Mouse (Mus musculus) adrenal gland, postnatal 14 days (tissue): ENCODE measurements at regions not wholly inside any gene's neighbourhood (a gene's known extent, or its start where the extent isn't known, plus 50 kb on each side); places are given as distances from the start of the nearest gene placed in this dataset.
"Not testable (repeated sequence)": the region's sequence is repeated elsewhere in the genome, so short reads cannot be mapped to it uniquely, and the experiment has no call there.

Experiments used
- DNase-seq: peaks from one replicate; pipeline ENCODE4 v3.0.0; 2021; ENCODE audit warnings: mixed read lengths

DNA sequence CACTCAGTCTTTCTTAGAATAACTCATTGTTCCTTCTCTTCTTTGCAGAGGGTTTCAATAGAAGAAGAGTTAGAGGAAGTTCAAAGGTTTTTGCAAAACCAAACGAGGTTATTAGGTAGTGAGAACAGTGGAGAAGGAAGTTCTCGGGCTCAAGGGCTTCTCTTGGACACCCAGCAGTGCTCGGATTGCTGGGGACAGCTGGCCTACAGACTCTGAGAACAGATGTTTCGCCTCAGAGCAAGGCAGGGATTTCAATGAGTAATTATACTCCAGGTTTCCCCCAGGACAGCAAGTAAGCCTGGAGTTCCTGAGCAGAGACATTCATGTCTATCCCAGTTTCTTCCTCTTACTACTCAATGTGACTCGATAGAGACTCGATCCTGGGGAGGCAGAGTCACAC lies 94.4 kb downstream of the Cd24a start:
- DNase-seq: no peak

DNA sequence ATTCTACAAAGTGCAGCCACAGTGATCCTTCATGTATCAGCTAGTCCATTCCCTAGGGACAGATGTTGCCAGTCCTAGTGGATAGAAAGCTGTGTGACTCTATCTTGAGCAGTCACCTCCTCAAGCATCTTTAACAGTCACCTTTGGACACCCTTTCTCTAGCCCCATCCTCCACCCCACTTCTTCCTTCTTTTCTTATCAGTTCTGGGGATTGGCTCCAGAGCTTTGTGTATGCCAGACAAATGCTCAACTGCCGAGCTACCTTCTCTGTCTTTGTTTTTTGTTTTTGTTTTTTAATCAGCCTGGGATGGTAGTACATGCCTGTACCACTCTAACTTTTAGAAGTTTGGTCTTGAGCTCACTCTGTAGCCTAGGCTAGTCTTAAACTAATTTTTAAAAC lies 96.7 kb downstream of the Cd24a start:
- DNase-seq: peak; percentile 1

DNA sequence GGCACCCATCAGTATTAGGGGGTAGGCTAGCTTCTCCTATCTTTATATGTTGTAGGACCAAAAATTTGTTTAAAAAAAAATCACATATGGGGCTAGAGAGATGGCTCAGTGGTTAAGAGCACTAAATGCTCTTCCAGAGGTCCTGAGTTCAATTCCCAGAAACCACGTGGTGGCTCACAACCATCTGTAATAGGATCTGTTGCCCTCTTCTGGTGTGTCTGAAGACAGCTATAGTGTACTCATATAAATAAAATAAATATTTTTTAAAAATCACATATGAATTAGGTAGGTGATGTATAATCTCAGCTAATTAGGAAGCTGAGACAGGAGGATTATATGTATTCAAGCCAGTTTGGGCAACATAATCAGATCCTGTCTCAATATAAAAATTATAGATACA lies 97.4 kb downstream of the Cd24a start:
- DNase-seq: not testable (repeated sequence)

DNA sequence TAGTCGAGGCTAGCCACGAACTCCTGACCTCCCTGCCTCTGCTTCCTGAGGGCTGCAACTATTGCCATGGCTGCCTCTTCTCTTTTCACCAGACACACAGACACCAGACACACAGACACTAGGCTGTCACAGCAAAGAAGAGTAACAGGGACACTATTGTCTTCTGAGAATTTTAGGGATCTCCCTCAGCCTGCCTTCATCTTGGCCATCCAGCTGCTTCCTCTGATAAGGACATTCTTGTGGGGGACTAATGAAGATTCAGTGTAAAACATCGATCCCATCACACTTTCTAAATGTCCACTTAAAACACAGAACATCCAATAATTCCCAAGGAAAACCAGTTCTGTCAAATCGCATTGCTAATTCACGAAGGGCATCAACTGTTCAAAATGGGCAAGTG lies 98.2 kb downstream of the Cd24a start:
- DNase-seq: no peak

DNA sequence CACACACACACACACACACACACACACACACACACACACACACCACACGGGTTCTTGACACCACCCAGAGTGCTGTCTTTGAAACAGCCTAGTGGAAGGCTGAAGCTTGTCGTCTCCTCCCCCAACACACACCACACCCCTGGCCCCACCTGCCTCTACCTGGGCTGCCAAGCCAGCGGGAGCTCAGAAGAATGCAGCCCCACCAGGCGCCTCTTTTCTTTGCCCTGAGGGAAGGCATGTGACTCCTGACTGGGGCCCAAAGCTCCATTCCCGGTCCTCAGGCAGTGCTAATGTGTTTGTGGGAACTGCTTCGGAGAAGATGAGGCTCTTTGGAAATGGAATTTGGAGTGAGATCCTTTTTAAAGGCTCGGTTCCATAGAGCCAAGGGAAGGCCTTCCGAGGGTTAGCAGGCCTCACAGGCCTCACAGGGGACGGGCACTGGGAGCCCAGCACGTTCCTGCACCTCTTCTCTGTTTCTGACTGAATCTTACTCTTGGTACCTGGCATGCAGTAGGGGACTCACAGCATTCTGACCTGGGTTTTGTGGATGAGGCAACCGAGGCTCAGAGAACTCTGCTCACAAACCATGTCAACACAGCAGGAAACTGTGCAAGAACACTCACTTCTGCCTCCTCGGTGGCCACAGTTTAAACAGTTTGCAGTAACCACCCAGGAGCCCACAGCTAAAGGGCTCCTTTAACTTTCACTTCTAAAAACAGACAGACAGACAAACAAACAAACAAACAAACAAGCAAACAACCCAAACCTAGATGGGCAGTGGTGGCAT lies 106.4 kb downstream of the Cd24a start:
- DNase-seq: no peak

DNA sequence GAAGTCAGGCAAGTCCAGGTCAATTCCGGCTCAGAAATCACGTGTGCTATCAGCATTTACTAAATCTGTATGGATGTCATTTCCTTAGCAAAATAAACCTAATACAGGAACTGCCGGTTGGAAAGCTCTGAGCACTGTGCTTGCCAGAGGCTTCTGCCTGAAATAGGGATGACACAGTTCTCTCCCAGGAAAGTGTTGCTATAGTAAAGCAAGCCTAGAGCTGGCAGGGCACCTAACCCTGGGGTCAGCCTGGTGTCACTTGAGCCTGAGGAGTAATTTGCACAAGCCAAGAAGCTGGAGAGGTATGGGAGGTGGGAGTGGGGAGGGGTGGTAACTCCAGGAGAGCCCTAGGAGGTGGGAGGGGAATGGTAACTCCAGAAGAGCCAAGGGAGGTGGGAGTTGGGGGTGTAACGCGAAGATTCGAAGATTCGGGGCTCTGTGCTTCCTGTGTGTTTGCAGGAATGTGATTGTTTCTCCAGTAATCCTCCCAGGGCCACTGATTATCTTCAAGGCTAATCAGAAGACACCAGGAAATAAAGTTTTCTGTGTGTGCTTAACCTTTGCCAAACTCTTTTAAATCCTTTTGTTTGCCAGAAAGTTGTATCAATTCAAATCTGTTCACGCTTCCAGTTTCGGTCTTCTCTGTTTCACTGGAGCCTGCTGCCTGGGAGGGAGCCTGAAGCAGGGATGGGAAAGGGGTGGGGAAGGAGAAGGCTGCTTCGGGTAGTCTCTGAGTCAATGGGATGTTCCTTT lies 111.3 kb downstream of the Cd24a start:
- DNase-seq: peak; percentile 29

DNA sequence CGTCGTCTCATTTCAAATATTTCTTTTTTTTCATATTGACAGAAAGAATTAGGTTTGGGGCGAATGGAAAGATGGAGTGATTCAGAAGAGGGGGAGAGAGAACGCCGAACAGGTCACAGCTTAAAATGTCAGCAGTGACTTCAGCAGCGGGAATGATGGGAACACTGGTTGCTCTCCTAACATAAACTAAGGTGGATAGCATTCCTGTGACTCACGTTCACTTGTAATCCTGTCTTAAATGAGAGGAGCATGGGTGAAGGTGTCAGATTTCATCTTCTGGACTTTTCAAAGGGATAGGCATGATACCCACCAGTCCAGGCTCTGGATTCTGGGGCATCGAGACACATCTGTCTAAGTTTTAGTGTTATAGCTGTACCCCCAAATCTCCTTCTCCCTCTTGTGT lies 111.8 kb downstream of the Cd24a start:
- no peak for DNase-seq

DNA sequence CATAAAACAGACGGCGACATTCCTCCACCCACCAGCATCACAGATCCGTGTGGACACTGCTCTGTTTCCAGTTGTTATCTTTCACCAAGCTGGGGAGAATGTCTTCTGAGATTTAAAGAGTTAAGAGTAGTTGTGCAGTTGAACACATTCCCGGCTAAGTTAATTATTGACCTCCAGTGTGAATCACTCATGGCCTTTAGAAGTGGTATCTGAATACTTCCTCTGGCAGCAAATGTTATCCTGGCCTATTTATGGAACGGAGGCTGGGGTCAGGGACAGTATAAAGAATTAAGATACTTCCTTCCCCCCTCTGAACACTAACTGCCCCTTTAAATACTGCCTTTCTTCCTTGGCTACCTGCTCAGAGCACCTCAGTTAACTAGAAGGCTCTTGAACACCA lies 115.9 kb downstream of the Cd24a start:
- DNase-seq: no peak

DNA sequence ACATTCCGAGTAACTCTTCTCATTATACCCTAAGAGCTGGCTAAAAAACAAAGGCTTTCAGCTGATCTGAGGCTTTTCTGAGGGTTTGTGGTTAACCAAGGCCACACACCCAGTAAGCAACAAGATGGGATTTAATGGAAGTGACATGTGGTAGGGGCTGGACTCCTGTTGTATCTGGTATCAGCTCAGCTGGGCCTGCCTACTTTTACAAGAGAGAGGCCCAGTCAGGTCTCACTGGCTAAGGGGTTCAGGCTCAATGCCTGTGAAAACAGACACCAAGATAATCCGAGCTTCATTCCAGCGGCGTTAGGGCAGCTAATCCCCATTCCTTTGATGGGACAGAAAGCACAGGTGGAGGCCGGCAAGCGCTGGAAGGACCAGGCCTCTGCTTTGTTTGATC lies 116.4 kb downstream of the Cd24a start:
- no peak for DNase-seq

DNA sequence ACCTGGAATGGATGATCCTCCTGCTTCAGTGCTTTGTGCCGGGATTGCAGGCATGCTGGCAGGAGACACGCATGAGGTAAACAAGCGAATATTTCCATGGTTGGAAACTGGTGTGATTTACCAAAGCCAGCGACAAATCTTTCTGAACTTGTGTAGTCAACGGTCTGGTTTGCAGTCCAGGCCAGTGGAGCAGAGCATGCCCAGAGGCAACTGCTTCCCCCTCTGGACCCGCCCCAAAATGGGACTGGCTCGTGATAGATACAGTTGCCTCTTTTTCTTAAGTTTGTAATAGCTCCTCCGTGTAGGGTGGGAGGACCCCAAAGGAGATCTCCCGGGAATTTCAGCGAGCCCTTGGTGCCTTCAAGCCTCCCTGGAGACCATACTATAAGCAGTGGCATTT lies 117.4 kb downstream of the Cd24a start:
- no peak for DNase-seq

DNA sequence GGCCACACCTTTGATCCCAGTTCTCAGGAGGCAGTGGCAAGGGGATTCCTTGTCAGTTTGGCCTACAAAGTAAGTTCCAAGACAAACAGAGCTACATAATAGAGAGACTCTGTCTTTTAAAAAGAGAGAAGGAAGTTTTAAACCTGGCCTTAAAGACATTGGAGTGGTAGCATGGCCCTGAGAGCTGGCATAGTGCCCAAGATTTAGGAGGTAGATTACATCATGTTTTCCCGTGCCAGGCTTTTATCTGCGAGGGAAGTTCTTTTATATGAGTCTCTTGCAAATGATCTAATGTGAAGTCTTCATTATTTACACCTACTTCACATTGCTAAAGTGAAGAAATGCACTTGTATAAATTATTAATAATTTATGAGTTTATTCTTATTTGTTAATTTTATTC lies 119.8 kb downstream of the Cd24a start:
- DNase-seq: peak; percentile 40

DNA sequence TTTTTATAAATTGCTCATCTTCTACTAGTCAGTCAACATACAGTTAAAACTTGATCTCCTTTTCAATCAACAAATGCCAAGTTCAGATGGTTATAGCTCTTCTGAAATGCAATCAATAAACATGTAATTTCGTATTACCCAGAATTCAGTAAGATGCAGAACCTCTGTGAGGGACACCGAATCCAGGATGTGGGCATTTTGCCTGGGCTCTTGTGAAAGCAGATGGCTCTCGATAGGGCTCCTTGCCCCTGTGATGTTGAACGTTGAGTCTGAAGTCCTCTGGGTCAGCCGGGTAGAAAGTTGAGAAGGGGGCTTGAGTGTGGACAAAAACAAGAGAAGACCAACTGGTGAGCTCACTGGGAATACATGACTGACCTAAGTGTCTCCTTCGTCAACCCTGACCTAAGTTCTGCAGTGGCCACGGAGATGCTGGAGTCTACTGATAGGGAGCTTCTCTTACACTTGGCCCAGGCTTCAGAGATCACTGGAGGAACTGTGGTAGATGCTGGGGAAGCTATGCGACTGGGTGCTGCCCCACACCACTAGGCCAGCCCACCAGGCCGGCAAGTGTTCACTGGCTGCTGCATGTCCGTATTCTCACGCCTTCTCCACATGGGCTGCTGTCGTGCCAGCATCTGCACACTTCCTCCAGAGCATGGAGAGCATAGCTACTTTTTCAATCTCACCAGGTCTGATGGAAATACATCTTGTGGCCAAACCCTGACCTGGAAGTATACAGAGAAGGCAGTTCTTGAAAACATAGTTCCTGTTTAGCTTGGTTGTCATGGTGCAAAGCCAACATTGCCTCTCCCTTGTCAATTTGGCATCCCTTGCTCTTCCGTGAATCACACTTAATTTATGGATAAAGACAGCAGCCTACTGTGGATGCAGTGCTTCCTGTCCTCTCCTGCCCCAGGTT lies 122.5 kb downstream of the Cd24a start:
- DNase-seq: no peak

DNA sequence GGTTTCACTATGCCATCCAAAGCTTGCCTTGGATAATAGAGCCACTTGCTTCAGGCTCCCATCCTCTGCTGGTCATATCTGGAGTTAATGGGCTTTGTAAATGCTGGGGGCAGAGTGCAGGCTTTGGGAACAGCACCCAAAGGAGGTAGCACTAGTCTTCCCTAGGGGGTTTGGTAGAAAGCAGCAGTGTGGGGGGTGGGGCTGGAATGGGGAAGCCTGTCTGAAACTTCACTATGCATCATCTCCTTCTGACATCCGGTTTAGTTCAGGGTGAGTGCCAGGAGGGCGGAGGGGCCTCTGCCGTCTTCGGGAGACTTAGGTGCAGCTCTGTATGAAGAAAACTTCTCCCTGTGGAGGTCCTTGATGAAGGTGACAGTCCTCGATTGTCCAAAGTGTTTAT lies 124.8 kb downstream of the Cd24a start:
- no peak for DNase-seq

DNA sequence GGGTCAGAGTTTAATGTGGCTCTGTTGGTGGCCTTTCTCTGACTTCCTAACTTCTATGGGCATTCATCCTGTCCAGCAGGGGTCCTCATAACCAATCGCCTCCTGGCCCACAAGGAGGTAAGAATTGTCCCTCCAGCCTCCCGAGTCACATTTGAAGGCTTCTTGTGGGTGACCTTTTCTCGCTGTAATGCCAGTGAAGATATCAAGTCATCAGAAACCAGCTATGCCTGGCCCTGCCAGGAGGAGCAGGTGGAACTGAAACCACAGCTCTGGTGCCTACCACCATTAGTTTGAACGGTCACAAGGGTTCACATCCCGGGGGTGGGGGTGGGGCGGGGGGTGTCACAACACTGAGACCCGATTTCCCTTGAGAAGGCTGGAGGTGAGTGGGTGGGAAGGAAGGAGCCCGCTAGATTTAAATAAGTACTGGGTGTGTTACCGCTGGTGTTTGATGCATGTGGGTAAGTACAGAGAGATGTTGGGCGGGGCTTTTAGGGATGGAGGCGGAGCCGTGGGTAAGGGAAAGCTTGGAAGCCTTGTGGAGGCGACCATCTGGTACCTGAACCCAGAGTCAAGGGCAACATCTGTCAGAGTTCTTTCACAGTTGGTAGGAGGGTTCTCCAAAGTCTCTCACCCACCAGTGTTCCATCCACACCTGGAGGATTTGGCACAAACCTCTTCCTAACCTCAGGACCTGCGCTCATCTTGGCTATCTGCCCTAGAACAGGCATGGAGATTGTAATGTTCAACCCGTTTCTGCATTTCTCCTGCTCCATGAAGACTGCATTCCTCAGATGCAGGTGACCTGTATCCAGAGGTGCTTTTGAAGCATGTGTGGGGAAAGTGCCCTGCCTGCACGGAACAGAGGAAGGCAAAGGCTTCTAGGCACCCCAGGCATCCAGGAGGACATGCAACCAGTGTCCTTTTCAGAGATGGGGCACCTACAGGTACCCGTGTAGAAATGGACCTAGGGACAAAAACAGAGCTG lies 128.2 kb downstream of the Cd24a start:
- DNase-seq: no peak

DNA sequence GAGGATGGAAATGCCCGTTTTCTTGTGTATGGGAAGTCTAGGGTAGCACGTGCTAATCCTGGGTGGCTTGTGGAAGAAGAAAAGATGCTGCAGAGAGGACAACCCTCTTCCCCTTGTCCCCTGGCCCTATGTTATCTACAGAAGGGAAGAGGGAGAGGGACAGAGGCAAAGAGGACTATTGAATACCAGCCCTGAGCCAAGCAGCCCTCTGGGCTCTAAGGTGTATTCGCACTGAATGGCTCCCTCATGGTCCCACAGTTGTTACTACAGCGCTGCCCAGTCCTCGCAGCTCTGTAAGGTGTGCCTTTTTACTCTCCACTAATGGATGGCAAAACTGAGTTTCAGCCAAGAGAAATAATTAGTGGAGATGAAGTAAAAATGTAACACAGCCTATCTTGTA lies 128.9 kb downstream of the Cd24a start:
- DNase-seq: no peak

DNA sequence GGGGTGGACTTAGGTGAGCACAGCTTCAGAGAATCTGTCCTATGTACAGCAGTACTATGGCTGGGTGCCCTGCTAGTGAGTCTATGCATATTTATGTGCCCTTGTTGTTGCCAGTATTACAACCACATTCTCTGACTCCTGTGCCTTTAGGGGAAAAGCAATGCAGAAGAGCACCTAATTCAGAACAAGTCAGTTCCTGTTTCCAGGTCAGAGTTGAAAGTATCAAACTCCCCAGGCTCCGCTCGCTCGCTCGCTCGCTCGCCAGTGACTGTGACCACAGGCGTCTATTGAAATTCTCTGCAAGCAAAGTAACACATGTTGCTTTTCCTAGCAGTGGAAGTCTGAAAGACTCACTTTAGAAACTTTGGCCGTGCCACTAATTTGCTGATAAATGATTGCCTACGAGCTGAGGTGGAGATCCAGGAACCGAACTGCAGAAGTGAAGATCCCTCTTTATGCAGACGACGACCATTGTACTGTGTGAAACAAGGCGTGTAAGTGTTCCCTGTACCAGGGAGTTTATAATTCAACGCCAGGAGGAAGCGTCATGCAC lies 129.8 kb downstream of the Cd24a start:
- no peak for DNase-seq

DNA sequence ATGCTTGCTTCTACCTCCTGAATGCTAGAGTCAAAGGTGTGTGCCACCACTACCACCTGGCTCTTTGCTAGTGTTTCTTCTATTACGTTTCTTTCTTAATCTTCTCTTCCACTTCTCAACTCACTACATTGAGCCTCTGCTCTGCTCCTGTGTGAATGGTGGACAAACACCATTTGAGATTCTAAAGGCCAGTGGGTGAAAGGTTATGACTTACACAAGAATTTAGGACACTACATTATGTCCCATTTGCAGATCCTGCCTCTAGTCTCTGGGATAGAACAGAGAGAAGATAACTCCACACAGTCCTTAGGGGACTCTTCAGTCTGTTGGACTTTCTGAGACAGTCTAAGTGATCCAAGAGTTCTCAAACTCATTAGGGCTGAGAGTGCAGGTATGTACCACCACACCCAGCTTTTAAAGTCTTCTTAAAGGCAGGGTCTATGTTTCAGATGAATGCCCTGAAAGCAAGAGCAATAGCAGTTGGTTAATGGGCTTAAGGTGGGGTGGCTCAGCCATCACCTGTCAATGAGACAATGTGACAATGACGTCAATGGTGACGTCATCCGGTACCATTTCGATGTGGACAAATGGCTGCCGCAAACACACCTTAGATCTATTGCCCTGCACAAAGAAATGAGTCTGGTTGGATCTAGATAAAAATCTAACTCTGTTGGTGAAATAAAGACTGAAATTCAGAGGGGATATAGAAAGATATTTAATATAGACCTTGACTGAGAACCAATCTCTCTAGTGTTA lies 131.4 kb downstream of the Cd24a start:
- no peak for DNase-seq

DNA sequence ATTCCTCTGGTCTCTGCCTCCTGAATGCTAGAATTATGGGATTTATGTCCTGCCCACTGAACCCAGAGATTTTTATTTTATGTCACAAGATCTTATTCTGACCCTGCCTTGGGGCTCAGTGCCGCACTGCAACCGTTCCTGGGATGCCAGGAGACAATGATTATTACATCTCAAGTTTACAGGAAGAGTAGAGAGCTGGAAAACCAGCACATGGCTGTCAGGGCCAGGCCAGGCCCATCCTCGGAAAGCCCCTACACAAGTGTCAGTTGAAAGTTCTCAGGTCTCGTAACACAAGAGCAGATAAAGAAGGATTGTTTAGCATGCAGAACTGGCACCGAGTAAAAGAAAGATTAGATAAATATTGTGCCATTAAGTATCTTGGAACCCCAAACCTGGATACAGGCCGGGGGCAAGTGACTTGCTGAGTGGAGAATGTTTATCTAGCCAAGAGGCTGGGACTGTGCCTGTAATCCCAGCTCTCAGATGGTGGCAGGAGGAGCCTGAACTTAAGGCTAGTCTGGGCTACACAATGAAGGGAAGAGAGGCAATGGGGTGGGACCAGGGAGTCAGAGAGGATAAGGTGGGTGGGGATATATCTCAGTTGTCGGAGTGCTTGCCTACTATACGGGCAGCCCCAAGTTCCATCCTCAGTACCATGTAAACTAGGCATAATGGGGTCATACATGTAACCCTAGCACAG lies 132.3 kb downstream of the Cd24a start:
- DNase-seq: no peak

DNA sequence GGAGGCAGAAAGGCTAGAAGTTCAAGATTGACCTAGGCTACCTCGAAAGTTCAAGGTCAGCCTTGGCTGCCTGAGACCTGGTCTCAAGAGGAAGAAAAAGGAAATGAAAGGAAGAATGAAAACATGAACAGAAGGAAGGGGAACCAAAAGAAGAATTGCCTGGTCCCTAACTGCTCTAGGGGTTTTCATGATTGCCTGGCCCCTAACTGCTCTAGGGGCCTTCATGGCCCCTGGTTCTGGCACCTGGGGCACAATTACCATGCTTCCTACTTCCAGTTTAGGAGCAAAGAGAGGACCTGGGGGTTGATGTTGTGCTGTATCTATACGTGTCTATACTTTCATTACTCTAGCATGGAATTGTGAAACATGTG lies 132.8 kb downstream of the Cd24a start:
- no peak for DNase-seq

DNA sequence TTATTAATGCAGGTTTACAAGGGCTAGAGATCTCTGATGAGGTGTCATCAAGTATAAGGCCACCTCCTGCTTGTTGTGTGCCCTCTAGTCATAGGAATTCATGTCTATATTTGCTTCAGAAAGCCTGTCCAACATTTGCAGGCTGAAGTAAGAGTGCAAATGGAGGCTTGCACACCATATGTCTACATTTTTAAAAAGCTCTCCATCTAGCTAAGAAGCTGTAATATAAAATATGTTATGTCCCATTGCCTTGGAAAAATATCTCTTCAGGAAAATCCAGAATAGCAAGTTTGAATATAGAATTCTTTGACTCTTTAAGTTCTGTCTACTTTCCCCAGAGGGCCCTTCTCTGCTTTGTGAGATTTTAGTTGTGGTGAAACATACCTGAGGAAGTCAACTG lies 134.6 kb downstream of the Cd24a start:
- no peak for DNase-seq
